Mouse (Mus musculus) lung, postnatal 25 days (tissue): ENCODE results near the gene C1qtnf1.
A peak's percentile ranks its signal among the peaks of the same experiment; 100 is the strongest.

ENCODE experiments used
- DNase-seq: peaks from one replicate; pipeline ENCODE4 v3.0.0; 2022; ENCODE audit warnings: low spot score

The C1qtnf1 gene

GRCm38 (mm10) chr11:118473842-118474500, 46.0 kb downstream of the C1qtnf1 start:
- DNase-seq, result no peak

- no peak for DNase-seq
These were observed 47.6 kb downstream of the C1qtnf1 start for GRCm38 (mm10) chr11:118475496-118476083.

DNA sequence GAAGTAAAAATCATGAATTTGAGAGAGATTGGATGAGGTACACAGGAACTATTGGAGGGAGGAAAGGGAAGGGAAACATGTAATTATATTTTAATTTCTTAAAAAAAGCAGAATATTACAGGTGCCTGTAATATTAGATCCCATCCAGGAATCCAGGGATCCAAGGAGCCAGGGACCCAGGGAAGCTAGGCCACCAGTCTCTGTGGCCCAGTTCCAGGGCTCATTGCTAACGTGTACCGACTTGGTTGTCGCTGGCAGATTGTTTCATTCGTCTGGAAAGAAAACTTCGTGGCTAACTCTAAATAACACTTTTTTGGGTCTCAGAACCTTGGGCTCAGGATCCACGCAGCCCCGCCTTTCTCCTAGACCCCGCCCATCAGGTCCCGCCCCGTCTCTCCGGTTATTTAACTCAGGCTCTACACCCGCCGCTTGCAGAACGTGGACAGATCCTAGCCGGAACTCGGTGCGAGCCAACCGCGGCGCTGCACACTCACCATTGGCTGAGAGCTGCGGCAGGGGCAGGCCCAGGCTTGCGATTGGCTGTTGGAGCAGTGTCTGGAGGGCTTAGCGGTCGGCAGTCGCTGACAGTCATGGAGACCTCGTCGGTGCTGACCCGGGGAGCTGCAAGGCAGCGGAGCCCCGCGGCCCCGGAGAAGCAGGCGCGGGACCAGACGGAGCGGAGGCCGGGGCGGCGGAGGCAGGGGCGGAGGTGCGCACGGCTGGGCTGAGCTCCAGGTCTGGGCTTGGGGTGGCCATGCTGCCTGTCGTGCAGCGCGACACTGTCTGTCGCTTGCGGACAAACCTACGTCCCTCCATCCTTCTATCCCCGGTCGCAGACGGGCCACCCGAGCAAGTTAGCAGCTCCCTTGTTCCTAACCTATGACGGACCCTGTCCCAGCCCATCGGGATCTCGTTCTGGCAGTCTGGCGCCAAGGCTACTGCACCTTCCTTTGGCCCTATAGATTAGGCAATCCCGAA, 48.7 kb downstream of the C1qtnf1 start, which contains the start of gene Engase:
TSS of gene Engase (plus strand) at position 434 of the 978 bp plus-strand sequence.
- peak; percentile 98 for DNase-seq

DNA sequence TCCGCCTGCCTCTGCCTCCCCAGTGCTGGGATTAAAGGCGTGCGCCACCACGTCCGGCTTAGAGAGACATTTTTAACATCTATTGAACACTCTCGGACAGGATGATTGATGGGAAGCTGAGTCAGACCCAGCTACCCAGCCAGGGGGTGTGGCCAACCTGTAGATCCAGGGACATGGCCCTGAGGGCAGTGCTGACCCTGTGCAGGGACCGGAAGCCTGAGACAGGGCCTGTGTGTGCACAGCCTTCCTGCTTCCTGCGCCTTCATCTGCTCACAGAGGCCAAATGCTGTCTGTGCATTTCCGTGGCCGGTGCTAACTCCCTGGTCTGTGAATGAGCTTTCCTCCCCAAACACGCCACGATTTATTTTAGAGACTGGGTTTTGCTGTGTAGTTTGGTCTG, 51.8 kb downstream of the C1qtnf1 start:
- no peak for DNase-seq

GRCm38 (mm10) chr11:118481231-118481630, 53.2 kb downstream of the C1qtnf1 start:
- DNase-seq, result no peak

- DNase-seq, result no peak
These were observed 53.7 kb downstream of the C1qtnf1 start for GRCm38 (mm10) chr11:118481751-118482150.

- no peak for DNase-seq
These were observed 56.2 kb downstream of the C1qtnf1 start for GRCm38 (mm10) chr11:118484169-118484568.

DNA sequence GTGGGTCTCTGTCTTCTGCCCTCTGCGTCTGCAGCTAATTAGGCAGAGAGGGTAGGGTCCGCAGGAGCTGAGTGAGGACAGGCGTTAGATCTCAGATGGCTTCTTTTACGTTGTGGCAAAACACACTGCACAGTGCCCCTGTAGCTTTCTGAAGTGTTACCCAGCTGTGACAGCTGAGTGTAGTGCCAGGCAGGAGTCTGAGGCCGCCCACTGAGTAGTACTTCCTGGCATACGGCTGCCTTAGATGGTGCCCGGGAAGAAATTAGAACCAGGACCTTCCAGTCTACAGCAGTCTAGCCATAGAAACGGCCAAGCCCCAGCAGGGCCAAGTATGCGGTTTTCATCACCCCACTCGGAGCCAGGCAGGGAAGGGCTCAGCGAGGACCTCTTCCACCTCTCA, 57.3 kb downstream of the C1qtnf1 start:
- no peak for DNase-seq

DNA sequence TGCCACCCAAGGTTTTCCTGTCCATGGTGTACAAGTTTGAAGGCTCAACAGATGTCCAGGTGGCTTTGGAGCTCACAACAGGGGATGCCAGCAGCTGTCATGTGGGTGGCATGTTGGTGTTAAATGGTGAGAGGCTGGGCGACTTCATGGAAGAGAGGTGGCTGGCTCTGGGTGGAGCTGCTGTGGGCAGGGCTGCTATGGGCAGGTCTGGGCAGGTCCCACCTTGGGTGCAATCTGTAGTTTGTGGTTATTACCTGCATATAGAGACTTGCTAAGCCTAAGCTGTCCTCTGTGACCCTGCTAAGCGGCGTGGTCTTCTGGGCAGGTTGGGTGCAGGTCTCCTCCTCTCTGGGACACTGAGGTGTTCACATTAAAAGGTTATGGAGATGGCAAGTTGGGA, 57.8 kb downstream of the C1qtnf1 start:
- DNase-seq, result no peak

- DNase-seq, result no peak
These were observed 58.3 kb downstream of the C1qtnf1 start for GRCm38 (mm10) chr11:118486281-118486680.

DNA sequence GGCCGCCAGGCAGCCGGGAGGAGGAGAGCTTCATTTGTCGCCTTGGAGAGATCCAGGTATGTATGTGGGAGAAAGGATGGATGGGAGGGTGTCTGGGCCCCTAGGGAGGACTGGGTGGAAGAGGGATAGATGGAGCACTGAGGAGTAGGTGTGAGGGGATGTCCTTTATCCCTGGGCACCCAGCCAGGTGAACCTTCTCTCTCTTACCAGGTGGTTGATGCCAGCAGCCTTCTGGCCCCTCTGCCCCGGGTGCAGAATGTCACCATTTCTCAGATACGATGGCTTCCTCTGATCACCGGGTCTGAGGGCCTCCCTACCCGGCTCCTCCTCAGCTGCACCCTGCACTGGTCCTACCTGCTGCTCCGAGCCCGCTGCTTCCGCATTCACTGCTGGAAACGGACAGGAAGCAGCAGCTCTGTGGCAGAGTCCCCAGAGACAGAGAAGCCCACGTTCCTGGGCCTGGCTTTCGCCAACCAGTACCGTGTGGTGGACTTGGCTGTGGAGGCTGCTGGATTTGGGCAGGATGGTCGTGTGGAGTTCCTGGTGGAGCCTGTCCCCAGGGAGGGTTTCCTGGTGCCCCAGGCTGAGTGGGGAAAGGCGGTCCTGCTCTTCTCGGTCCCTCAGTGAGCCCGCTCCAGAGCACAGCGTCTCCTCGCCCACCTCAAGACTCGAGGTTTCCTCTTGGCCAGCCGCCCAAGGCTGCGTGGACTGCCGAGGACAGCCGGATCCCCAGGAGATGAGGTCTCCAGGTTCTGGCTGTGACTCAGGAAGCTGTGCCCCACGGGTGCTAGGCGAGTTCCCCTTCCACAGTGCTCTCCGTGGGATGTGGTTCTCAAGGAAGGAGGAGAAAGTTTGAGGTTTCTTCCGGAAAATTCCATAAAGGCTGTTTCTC, 59.1 kb downstream of the C1qtnf1 start:
- no peak for DNase-seq

DNA sequence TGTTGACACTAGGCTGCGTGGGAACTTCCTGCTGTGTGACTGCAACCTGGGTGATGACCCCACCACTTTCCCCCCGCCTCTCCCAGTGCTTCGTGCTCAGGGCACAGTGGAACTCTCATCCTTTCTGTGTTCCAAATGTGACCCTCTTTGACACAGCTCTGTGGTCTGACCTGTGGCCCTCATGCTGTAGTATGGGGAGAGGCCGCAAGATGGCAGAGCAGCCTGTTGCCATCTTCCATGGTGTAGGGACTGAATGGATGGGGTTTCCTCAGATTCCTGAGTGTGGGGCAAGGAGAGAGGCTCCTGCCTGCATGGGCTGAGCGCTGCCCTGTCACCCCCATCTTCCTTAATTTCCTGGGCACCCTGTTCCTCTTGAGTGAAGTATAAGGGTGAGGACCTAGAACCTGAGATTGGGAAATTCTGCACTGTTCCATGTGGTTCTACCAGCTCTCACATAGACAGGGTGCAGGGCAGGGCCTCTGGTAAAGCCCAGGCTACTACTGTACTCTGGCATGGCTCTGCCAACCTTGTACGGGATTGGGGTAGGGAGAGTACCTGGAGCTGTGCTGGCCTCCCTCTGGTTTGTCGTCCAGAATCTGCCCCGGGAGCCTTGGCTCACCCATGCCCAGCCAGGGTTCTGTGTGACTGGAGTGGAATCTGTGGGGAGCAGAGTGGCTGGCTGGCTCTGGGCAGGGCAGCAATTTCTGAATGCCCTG, 60.3 kb downstream of the C1qtnf1 start:
- no peak for DNase-seq

- DNase-seq, result no peak
These were observed 60.9 kb downstream of the C1qtnf1 start for GRCm38 (mm10) chr11:118488907-118489270.

- DNase-seq, result peak; percentile 73
These were observed 62.7 kb downstream of the C1qtnf1 start for GRCm38 (mm10) chr11:118490566-118491218.

DNA sequence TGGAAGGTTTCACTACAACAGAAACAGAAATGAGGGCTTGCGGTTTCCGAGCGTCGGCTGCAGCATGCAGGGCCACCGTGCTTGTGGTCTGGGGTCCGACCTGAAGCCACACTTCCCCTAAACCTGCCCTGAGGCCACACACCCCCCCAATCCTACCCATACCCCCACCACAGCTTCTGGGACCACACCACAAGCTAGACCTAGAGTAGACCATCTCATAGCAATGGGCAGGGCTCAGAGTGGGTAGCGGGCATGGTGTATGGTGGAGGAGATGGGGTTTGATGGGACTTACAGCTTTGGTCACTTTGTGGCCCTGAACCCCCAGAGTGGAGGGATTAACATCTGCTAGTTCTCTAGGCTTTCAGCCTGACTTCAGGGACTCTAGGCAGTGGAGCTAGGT, 63.2 kb downstream of the C1qtnf1 start:
- DNase-seq, result no peak

GRCm38 (mm10) chr11:118493458-118493857, 65.5 kb downstream of the C1qtnf1 start:
- DNase-seq, result peak; percentile 17

DNA sequence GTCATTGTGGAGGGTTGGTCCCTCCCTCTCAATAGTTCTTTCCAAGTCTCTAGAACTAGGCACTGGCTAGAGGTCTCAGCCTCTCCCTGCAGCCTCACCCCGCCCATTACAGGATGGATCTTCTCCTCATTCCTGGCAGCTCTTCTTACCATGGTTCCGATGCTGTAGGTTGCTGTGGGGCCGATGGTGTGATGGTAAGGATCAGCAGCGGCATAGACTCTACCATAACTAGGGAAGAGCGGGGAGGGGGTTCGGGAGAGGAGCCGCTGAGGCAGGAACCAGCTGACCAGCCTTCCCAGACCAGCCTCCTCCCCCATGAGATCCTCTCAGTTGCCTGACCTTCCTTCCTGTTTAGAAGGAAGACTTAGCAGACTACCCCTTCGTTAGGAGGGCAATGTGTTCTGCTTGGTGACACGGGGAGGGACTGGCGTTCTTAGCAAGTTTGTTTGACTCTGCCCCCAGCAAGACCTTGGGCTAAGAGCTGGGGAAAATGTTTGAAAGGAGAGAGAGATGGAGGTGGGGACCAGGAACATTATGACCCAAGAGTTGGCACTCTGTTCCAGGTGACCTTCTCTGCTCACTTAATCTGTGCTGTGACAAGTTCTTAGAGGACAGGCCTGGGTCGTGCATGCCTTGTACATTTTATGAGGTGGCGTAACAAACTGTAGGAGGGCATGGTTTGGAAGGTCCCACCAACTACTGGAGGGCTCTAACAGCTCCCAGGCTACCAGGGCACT, 66.2 kb downstream of the C1qtnf1 start:
- DNase-seq, result no peak

DNA sequence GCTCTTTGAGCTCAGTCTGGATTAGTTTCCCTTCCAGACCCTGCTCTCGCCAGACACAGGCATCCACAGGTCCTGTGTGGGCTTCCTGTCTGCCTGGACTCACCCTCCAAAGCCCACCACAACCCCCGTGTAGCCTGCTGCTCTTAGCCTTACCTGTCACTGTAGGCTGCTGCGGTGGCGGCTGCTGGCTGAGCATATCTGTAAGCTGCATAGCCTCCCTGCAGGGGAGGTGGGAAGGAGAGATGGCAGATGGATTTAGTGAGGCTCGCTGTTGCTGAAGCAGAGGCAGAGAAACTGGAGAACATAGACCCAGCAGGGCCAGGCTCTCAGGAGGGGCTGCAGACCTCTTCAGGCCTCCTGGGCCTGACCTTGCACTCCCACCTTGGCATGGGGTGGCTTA, 67.1 kb downstream of the C1qtnf1 start:
- DNase-seq, result no peak

DNA sequence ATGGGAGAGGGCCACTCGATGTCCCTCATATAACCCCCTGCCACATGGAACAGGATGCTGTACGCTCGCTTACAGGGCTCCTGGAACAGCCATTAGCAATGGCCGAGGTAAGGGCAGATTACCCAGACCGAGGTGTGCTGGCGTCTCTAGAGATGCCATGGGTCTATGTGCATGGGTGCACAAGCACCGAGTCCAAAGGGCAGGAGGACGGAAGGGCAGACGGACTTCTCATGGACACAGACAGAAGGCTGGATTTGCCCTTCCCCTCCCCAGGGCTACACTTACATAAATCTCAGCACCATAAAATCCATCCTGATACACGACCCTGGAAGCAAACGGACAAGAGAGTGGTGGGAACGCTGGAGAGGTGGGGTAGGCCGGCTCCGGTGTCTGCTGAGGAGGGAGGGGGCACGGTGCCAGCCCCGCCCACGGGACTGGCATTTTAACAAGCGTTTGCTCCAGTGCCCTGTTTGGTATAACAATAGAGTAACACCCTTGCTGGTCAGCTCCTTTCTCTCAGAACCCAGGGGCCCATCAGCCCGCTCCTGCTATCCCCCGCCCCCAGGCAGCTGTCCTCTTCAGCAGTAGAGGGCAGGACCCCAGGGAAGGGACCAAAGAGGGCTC, 68.2 kb downstream of the C1qtnf1 start:
- no peak for DNase-seq
